Mouse (Mus musculus) MEL-GATA-1-ER (cell line): ENCODE measurements around the gene Lyl1.

ENCODE experiments used
- DNase-seq: peaks from one replicate; pipeline ENCODE4 v3.0.0-alpha.2; 2012; ENCODE audit warnings: low read depth; ENCODE audit errors: extremely low read depth

Gene Lyl1

GRCm38 (mm10) chr8:84742171-84743053 is 41.2 kb downstream of the Lyl1 start:
- no peak for DNase-seq

- no peak for DNase-seq
These were observed 41.8 kb downstream of the Lyl1 start for GRCm38 (mm10) chr8:84743054-84743415.

- DNase-seq: no peak
These were observed 42.5 kb downstream of the Lyl1 start for GRCm38 (mm10) chr8:84743517-84744420.

- DNase-seq: no peak
These were observed 44.0 kb downstream of the Lyl1 start for GRCm38 (mm10) chr8:84745032-84745925.

- DNase-seq: no peak
These were observed 48.3 kb downstream of the Lyl1 start for GRCm38 (mm10) chr8:84749519-84749918.

- DNase-seq: no peak
These were observed 51.7 kb downstream of the Lyl1 start for GRCm38 (mm10) chr8:84752734-84753582.
